Mouse (Mus musculus) myocyte (in vitro differentiated cells): ENCODE measurements around the gene Zfp688.
"Not testable (repeated sequence)": the region's sequence is repeated elsewhere in the genome, so short reads cannot be mapped to it uniquely, and the experiment has no call there.

Experiments used
- POLR2A ChIP-seq: IDR thresholded peaks from one replicate; pipeline ENCODE4 v1.6.1; 2011; ENCODE audit warnings: low read depth, mild to moderate bottlenecking, control low read depth, moderate library complexity; ENCODE audit not compliant: insufficient read length
- POLR2AphosphoS2 ChIP-seq: IDR thresholded peaks from one replicate; pipeline ENCODE4 v1.6.1; 2011; ENCODE audit warnings: low read depth, control low read depth; ENCODE audit not compliant: insufficient read length
- SRF ChIP-seq: IDR thresholded peaks from one replicate; pipeline ENCODE4 v1.6.1; 2011; ENCODE audit warnings: low read depth; ENCODE audit not compliant: control insufficient read depth, insufficient read length

- not testable (repeated sequence) for TF ChIP-seq POLR2A, POLR2AphosphoS2, SRF
Observed at GRCm38 (mm10) chr7:127465670-127466069, 43.8 kb upstream of the Zfp688 start.
